Mouse (Mus musculus) small intestine, adult 2 months (tissue): ENCODE data around the gene 4930426L09Rik. TPM values are rescaled to one million over a fixed set of nuclear protein-coding genes. Genes with fewer than 3 reads are reported as not detected.

Source experiments
- H3K27ac ChIP-seq: fragments of 200-500 bp; 2 replicates; pipeline ENCODE4 v1.5.1; 2012; ENCODE audit warnings: low read depth, low read length, control low read depth, inconsistent platforms; ENCODE audit not compliant: insufficient read depth
- H3K27me3 ChIP-seq: fragments of 200-500 bp; 2 replicates; pipeline ENCODE4 v1.6.1; 2012; ENCODE audit warnings: mild to moderate bottlenecking, moderate library complexity, low read length, inconsistent platforms; ENCODE audit not compliant: control insufficient read depth, insufficient read depth
- H3K36me3 ChIP-seq: fragments of 200-500 bp; 2 replicates; pipeline ENCODE4 v1.6.1; 2012; ENCODE audit warnings: mild to moderate bottlenecking, low read length, control low read depth, inconsistent platforms; ENCODE audit not compliant: control insufficient read depth, insufficient read depth
- H3K4me1 ChIP-seq: fragments of 200-500 bp; 2 replicates; pipeline ENCODE4 v1.6.1; 2012; ENCODE audit warnings: low read length, inconsistent platforms, mixed read lengths; ENCODE audit not compliant: control insufficient read depth, insufficient read depth, insufficient read length
- H3K4me3 ChIP-seq: fragments of 200-500 bp; 2 replicates; pipeline ENCODE4 v1.5.1; 2012; ENCODE audit warnings: low read depth, mild to moderate bottlenecking, control low read depth, inconsistent platforms, low read length, moderate library complexity
- CTCF ChIP-seq: fragments of 200-500 bp; IDR thresholded peaks from 2 replicates; pipeline ENCODE4 v1.5.1; 2012; ENCODE audit warnings: low read depth, mild to moderate bottlenecking, control low read depth, inconsistent platforms, low read length, moderate library complexity, mixed read lengths; ENCODE audit not compliant: insufficient replicate concordance, insufficient read length; ENCODE audit errors: extremely low read depth
- POLR2A ChIP-seq: fragments of 200-500 bp; IDR thresholded peaks from 2 replicates; pipeline ENCODE4 v1.6.1; 2012; ENCODE audit warnings: low read depth, mild to moderate bottlenecking, control low read depth, inconsistent platforms, low read length, moderate library complexity
- WGBS: fragments of 180-500 bp; shearing (Covaris S2); methylation state at CpG from one replicate; pipeline ENCODE4 v1.1.7; 2018; 5-methylcytosine and 5-hydroxymethylcytosine counted together
- polyA plus RNA-seq: library from polyadenylated mRNA; depleted of rRNA; stranded (reverse); fragments of >200 nt; gene quantifications from 2 replicates; pipeline ENCODE4 v1.2.3, GENCODE M21; 2012

Gene 4930426L09Rik
- polyA plus RNA-seq, 1 experiment = 0.20 TPM

GRCm38 (mm10) chr2:18983546-18983945 is 14.6 kb upstream of the 4930426L09Rik start:
- Histone ChIP-seq H3K36me3 (no peaks in the 10 kb centered on the region), H3K27me3 (no peaks in the 10 kb centered on the region), H3K4me1 (no peaks in the 10 kb centered on the region), H3K27ac (no peak overlapping the region; the same call in 1 of the 2 replicates), H3K4me3 (no peak overlapping the region)
- TF ChIP-seq POLR2A (no peak), CTCF (no peak)

- 82% methylated on average over 15 of the region's 15 CpGs for WGBS
- H3K27ac ChIP-seq = peak overlapping the region; percentile 57
- no peaks in the 10 kb centered on the region for H3K4me1 ChIP-seq
Measured at GRCm38 (mm10) chr2:18984095-18984847, 13.9 kb upstream of the 4930426L09Rik start.

GRCm38 (mm10) chr2:18985506-18985905 is 12.6 kb upstream of the 4930426L09Rik start:
- whole genome bisulfite sequencing = 62% methylated on average over 3 of the region's 3 CpGs
- TF ChIP-seq CTCF = no peak
- no peak for TF ChIP-seq POLR2A
- H3K27me3 ChIP-seq = no peaks in the 10 kb centered on the region
- H3K27ac ChIP-seq = no peak overlapping the region
- no peaks in the 10 kb centered on the region for H3K36me3 ChIP-seq
- H3K4me3 ChIP-seq = no peak overlapping the region
- no peaks in the 10 kb centered on the region for H3K4me1 ChIP-seq

More at GRCm38 (mm10) chr2:18984095-18984847, 13.9 kb upstream of the 4930426L09Rik start:
- H3K36me3 ChIP-seq = no peaks in the 10 kb centered on the region
- H3K4me3 ChIP-seq = no peak overlapping the region
- TF ChIP-seq POLR2A = no peak
- no peak for TF ChIP-seq CTCF
- no peaks in the 10 kb centered on the region for H3K27me3 ChIP-seq

- TF ChIP-seq POLR2A (no peak), CTCF (no peak)
- H3K27ac ChIP-seq = no peak overlapping the region
- H3K4me1 ChIP-seq = no peaks in the 10 kb centered on the region
- no peaks in the 10 kb centered on the region for H3K36me3 ChIP-seq
- no peak overlapping the region for H3K4me3 ChIP-seq
- WGBS = 77% methylated on average over 3 of the region's 3 CpGs
- H3K27me3 ChIP-seq = no peaks in the 10 kb centered on the region
Measured at GRCm38 (mm10) chr2:18988885-18989284, 9.3 kb upstream of the 4930426L09Rik start.

GRCm38 (mm10) chr2:18992512-18993510 is 5.3 kb upstream of the 4930426L09Rik start:
- Histone ChIP-seq H3K27ac (no peak overlapping the region), H3K4me3 (no peak overlapping the region), H3K36me3 (no peaks in the 10 kb centered on the region), H3K27me3 (0 out of 2 replicates have a peak, but pooled peaks cover 3% of the 10 kb centered on the region), H3K4me1 (no peaks in the 10 kb centered on the region)
- TF ChIP-seq POLR2A = no peak
- no peak for TF ChIP-seq CTCF
- WGBS = 43% methylated on average over 7 of the region's 7 CpGs

- TF ChIP-seq CTCF (no peak), POLR2A (no peak)
- H3K4me1 ChIP-seq = no peaks in the 10 kb centered on the region
- WGBS = 3% methylated on average over 25 of the region's 25 CpGs
- peak overlapping the region; percentile 83 for H3K4me3 ChIP-seq
- H3K27me3 ChIP-seq = 0 out of 2 replicates have a peak, but pooled peaks cover 3% of the 10 kb centered on the region
- H3K27ac ChIP-seq = peak overlapping the region; percentile 21; the same call in 1 of the 2 replicates
- H3K36me3 ChIP-seq = no peaks in the 10 kb centered on the region
Measured at GRCm38 (mm10) chr2:18996451-18997211, 1.5 kb upstream of the 4930426L09Rik start.
